Mouse (Mus musculus): Measurements from ENCODE around the gene Dvl1. TPM values are rescaled to one million over a fixed set of nuclear protein-coding genes. Genes with fewer than 3 reads are reported as not detected.

The Dvl1 gene
- polyA plus RNA-seq, 1 experiment from 2014 or later = 10.6 TPM

GRCm38 (mm10) chr4:155841003-155841454, 6.2 kb upstream of the Dvl1 start:
- under 1% methylated on average over 32 of the region's 32 CpGs for WGBS

DNA sequence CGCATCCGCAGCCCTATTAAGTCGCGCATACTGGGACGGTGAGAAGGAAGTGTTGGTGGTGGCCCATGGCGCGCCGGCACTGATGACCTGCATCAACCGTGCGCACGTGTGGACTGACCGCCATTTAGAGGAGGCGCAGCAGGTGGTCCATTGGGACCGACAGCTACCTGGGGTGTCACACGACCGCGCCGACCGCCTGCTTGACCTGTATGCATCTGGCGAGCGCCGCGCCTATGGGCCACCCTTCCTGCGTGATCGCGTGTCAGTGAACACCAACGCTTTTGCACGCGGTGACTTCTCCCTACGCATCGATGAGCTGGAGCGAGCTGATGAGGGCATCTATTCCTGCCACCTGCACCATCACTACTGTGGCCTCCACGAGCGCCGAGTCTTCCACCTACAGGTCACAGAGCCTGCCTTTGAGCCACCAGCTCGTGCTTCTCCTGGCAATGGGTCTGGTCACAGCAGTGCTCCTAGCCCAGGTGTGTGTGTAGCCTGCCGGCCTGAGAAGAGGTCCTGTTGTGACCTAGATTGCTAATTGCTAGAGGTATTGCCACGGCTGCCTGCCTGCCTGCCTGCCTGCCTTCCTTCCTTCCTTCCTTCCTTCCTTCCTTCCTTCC, 5.4 kb upstream of the Dvl1 start:
- no peak overlapping the region for H3K27ac ChIP-seq (replicated peaks)
- H3K27me3 ChIP-seq = peaks cover 13% of the 10 kb centered on the region
- peaks cover 25% of the 10 kb centered on the region for H3K4me1 ChIP-seq
- peak overlapping the region; percentile 50; the same call in 1 of the 2 replicates for H3K4me2 ChIP-seq (replicated peaks)
- no peaks in the 10 kb centered on the region for H3K9me3 ChIP-seq
- no peak for ATAC-seq (replicated peaks)
- 41% methylated on average over 38 of the region's 38 CpGs for WGBS
- no peaks in the 10 kb centered on the region for H3K36me3 ChIP-seq
- no peak overlapping the region for H3K9ac ChIP-seq (replicated peaks)
- H3K4me3 ChIP-seq = peak overlapping the region; percentile 33; the same call in 1 of the 2 replicates

More at GRCm38 (mm10) chr4:155841003-155841454, 6.2 kb upstream of the Dvl1 start:
- Histone ChIP-seq H3K9me3 (no peaks in the 10 kb centered on the region), H3K4me3 (peak overlapping the region; percentile 33), H3K36me3 (no peaks in the 10 kb centered on the region), H3K4me1 (peaks cover 20% of the 10 kb centered on the region), H3K9ac (replicated peaks) (peak overlapping the region; percentile 37), H3K27ac (replicated peaks) (no peak overlapping the region), H3K27me3 (peaks cover 13% of the 10 kb centered on the region), H3K4me2 (replicated peaks) (peak overlapping the region; percentile 50)
- ATAC-seq (replicated peaks) = no peak

GRCm38 (mm10) chr4:155843231-155843630, 4.0 kb upstream of the Dvl1 start:
- 91% methylated on average over 5 of the region's 5 CpGs for WGBS
- peaks cover 32% of the 10 kb centered on the region for H3K4me1 ChIP-seq

GRCm38 (mm10) chr4:155847591-155848352, 570 bp downstream of the Dvl1 start:
- Histone ChIP-seq H3K4me1 (peaks cover 33% of the 10 kb centered on the region), H3K9ac (replicated peaks) (peak overlapping the region; percentile 90)
- 2% methylated on average over 69 of the region's 69 CpGs for WGBS

More at GRCm38 (mm10) chr4:155843231-155843630, 4.0 kb upstream of the Dvl1 start:
- Histone ChIP-seq H3K4me3 (no peak overlapping the region), H3K27me3 (peaks cover 13% of the 10 kb centered on the region), H3K36me3 (no peaks in the 10 kb centered on the region), H3K4me2 (replicated peaks) (no peak overlapping the region), H3K27ac (replicated peaks) (no peak overlapping the region), H3K9ac (replicated peaks) (no peak overlapping the region), H3K9me3 (no peaks in the 10 kb centered on the region)
- no peak for ATAC-seq (replicated peaks)

DNA sequence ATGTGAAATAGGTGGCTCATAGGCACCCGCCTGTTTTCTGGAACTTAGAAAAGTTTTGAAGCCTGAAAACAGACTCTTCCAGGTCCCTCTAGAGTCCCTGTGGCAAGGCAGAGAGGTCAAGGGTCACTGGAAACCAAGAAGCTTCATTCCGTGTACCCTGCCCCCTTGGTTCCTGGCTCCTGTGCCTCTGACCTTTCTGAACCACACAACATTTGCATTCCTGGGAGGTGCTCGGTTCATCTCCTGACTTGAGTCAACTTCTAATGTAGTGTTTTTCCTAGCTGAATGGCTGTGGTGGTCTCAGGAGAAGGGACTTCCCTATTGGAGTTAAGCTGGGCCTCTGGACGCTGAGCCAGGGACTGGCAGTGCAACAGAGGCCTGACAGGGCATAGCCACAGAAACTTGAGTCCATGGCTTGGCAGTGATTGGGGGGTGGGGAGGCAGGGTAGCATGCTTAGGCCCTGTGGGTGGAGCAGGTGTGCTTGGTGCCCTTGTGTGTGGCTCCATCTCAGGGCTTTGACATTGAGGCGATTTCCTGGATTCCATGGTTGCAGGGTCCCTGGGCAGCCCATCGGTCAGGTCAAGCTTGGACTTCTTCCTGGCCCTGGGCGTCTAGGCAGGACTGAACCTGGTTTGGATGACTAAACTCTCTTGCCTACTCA, 1.4 kb downstream of the Dvl1 start:
- no peak for ATAC-seq (replicated peaks)
- peak overlapping the region; percentile 90 for H3K9ac ChIP-seq (replicated peaks)
- H3K4me2 ChIP-seq (replicated peaks) = peak overlapping the region; percentile 92
- 53% methylated on average over 7 of the region's 7 CpGs for WGBS
- peaks cover 33% of the 10 kb centered on the region for H3K4me1 ChIP-seq
- peak overlapping the region; percentile 75 for H3K4me3 ChIP-seq
- peaks cover 1% of the 10 kb centered on the region; the same call in 1 of the 2 replicates for H3K36me3 ChIP-seq
- no peak overlapping the region for H3K27ac ChIP-seq (replicated peaks)
- H3K9me3 ChIP-seq = no peaks in the 10 kb centered on the region
- no peaks in the 10 kb centered on the region for H3K27me3 ChIP-seq

More at GRCm38 (mm10) chr4:155847591-155848352, 570 bp downstream of the Dvl1 start:
- Histone ChIP-seq H3K9me3 (no peaks in the 10 kb centered on the region), H3K36me3 (no peaks in the 10 kb centered on the region), H3K27me3 (no peaks in the 10 kb centered on the region), H3K4me3 (peak overlapping the region; percentile 75), H3K27ac (replicated peaks) (peak overlapping the region; percentile 73), H3K4me2 (replicated peaks) (peak overlapping the region; percentile 92)
- peak; percentile 65 for ATAC-seq (replicated peaks)

GRCm38 (mm10) chr4:155849391-155849790, 2.2 kb downstream of the Dvl1 start:
- H3K27ac ChIP-seq (replicated peaks) = no peak overlapping the region
- no peaks in the 10 kb centered on the region for H3K27me3 ChIP-seq
- peaks cover 6% of the 10 kb centered on the region; the same call in 1 of the 2 replicates for H3K36me3 ChIP-seq
- H3K4me2 ChIP-seq (replicated peaks) = no peak overlapping the region
- WGBS = 87% methylated on average over 2 of the region's 2 CpGs
- 0 out of 2 replicates have a peak overlapping the region, but pooled peaks have one; percentile 90 for H3K9ac ChIP-seq (replicated peaks)
- peaks cover 33% of the 10 kb centered on the region for H3K4me1 ChIP-seq
- no peaks in the 10 kb centered on the region for H3K9me3 ChIP-seq
- ATAC-seq (replicated peaks) = no peak
- H3K4me3 ChIP-seq = no peak overlapping the region

GRCm38 (mm10) chr4:155849792-155850451, 2.7 kb downstream of the Dvl1 start:
- peaks cover 11% of the 10 kb centered on the region; the same call in 1 of the 2 replicates for H3K36me3 ChIP-seq
- no peaks in the 10 kb centered on the region for H3K9me3 ChIP-seq
- 96% methylated on average over 3 of the region's 3 CpGs for WGBS
- H3K4me3 ChIP-seq = no peak overlapping the region
- no peak overlapping the region for H3K27ac ChIP-seq (replicated peaks)
- H3K4me2 ChIP-seq (replicated peaks) = no peak overlapping the region
- no peaks in the 10 kb centered on the region for H3K27me3 ChIP-seq
- peaks cover 33% of the 10 kb centered on the region for H3K4me1 ChIP-seq
- no peak for ATAC-seq (replicated peaks)
- H3K9ac ChIP-seq (replicated peaks) = 0 out of 2 replicates have a peak overlapping the region, but pooled peaks have one; percentile 90

- ATAC-seq (replicated peaks) = no peak
- no peak overlapping the region for H3K4me3 ChIP-seq
- H3K36me3 ChIP-seq = peaks cover 25% of the 10 kb centered on the region
- no peak overlapping the region for H3K4me2 ChIP-seq (replicated peaks)
- WGBS = 95% methylated on average over 3 of the region's 3 CpGs
- peaks cover 32% of the 10 kb centered on the region for H3K4me1 ChIP-seq
- no peak overlapping the region for H3K9ac ChIP-seq (replicated peaks)
- H3K27me3 ChIP-seq = no peaks in the 10 kb centered on the region
- H3K9me3 ChIP-seq = no peaks in the 10 kb centered on the region
- no peak overlapping the region for H3K27ac ChIP-seq (replicated peaks)
These were observed 4.2 kb downstream of the Dvl1 start for GRCm38 (mm10) chr4:155851368-155851767.

DNA sequence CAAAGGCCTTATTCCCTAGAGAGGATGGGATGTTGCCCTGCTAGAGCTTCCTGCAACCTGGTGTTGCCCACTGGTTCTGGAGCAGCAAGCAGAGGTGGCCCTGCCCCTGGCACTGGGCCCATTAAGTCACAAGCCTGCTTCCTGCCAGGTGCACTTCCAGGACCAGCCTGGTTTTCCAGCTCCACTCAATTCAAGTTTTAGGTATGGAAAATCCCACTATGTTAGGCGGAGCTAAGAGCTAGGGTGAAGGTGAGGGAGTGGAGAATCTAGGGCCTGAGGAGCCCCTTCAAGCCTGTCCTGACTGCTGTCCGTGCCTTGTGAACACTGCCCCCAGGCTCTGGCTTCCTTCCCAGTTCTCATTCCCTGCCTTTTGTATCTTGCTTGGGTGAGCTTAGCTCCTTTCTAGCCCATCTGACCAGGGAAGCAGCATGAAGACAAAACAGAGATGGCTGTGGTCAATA, 4.8 kb downstream of the Dvl1 start:
- no peak overlapping the region for H3K9ac ChIP-seq (replicated peaks)
- peaks cover 25% of the 10 kb centered on the region for H3K4me1 ChIP-seq
- ATAC-seq (replicated peaks) = no peak
- H3K9me3 ChIP-seq = no peaks in the 10 kb centered on the region
- WGBS = 63% methylated on average over 2 of the region's 2 CpGs
- peaks cover 25% of the 10 kb centered on the region for H3K36me3 ChIP-seq
- H3K27ac ChIP-seq (replicated peaks) = no peak overlapping the region
- no peak overlapping the region for H3K4me3 ChIP-seq
- H3K4me2 ChIP-seq (replicated peaks) = no peak overlapping the region
- no peaks in the 10 kb centered on the region for H3K27me3 ChIP-seq

GRCm38 (mm10) chr4:155853421-155853820, 6.2 kb downstream of the Dvl1 start:
- Histone ChIP-seq H3K9ac (replicated peaks) (no peak overlapping the region), H3K9me3 (no peaks in the 10 kb centered on the region), H3K36me3 (peaks cover 37% of the 10 kb centered on the region), H3K27me3 (no peaks in the 10 kb centered on the region), H3K4me3 (no peak overlapping the region), H3K27ac (replicated peaks) (no peak overlapping the region), H3K4me1 (peaks cover 19% of the 10 kb centered on the region), H3K4me2 (replicated peaks) (no peak overlapping the region)
- ATAC-seq (replicated peaks) = no peak
- WGBS = 94% methylated on average over 9 of the region's 9 CpGs

GRCm38 (mm10) chr4:155854991-155855390, 7.8 kb downstream of the Dvl1 start:
- no peak overlapping the region for H3K27ac ChIP-seq (replicated peaks)
- no peaks in the 10 kb centered on the region for H3K27me3 ChIP-seq
- H3K36me3 ChIP-seq = peaks cover 52% of the 10 kb centered on the region
- peaks cover 3% of the 10 kb centered on the region for H3K4me1 ChIP-seq
- no peak overlapping the region for H3K9ac ChIP-seq (replicated peaks)
- H3K4me2 ChIP-seq (replicated peaks) = no peak overlapping the region
- WGBS = 96% methylated on average over 12 of the region's 12 CpGs
- H3K9me3 ChIP-seq = no peaks in the 10 kb centered on the region
- H3K4me3 ChIP-seq = no peak overlapping the region
- no peak for ATAC-seq (replicated peaks)
